ENCODE assay signal across 12 mouse cellular contexts in genomic region chr8:91304481-91305386, GRCm38 (mm10). TPM values are rescaled to one million over a fixed set of nuclear protein-coding genes. Genes with fewer than 3 reads are reported as not detected.
A peak's percentile ranks its signal among the peaks of the same experiment; 100 is the strongest.
DNase-seq lines count a peak whose midpoint lies in the region; ATAC-seq and TF ChIP-seq lines count a peak whose summit lies in the region.
"Had no signal": no experiment of that assay in that cellular context is flagged by ENCODE, and none has a peak within 500 bp of the region (broad histone marks: within the 10 kb centered on the region; RNA-seq: fewer than 3 reads in every experiment).

No protein-coding gene starts in this region.

- peak; percentile 60 for TF ChIP-seq CTCF in gastrocnemius, adult 2 months (IDR thresholded peaks at IDR 0.05)
- TF ChIP-seq CTCF in lung, embryonic 14.5 days (IDR thresholded peaks at IDR 0.05; ENCODE audit: low read depth) = peak; percentile 43

- DNase-seq in gastrocnemius, adult 2 months = peak; percentile 38
- DNase-seq in gastrocnemius, adult 18-20 months (ENCODE audit: low spot score) = no peak
- DNase-seq in lung, embryonic 14.5 days = peak; percentile 56
- DNase-seq in lung, adult 18-20 months = no peak
- DNase-seq in embryonic facial prominence, embryonic 10.5 days (ENCODE audit: low spot score) = peak; percentile 50
- DNase-seq in layer of hippocampus, adult 11-12 months (ENCODE audit: low spot score) = no peak
- DNase-seq: adrenal gland, postnatal 25 days; cerebellum, adult 18-20 months; heart, postnatal 4 days had no signal

- ATAC-seq in lung, embryonic 14.5 days (ENCODE audit: insufficient read depth) = no peak
- ATAC-seq in limb, embryonic 15.5 days (ENCODE audit: insufficient number of reproducible peaks, low FRiP score, low TSS enrichment, low read depth) = no peak; the same call in 1 of the 2 replicates
- no peak for ATAC-seq in granulocyte monocyte progenitor cell, adult 5-6 weeks (replicated peaks; ENCODE audit: poor library complexity, severe bottlenecking)

- H3K4me2 ChIP-seq in lung, embryonic 14.5 days = no peak overlapping the region
- H3K4me2 ChIP-seq in limb, embryonic 15.5 days = no peak overlapping the region
- H3K4me2 ChIP-seq: neural tube, embryonic 12.5 days had no signal

- no peaks in the 10 kb centered on the region for H3K27me3 ChIP-seq in lung, embryonic 14.5 days (ENCODE audit: insufficient read depth, low read length)
- no peaks in the 10 kb centered on the region for H3K27me3 ChIP-seq in embryonic facial prominence, embryonic 10.5 days (replicated peaks; ENCODE audit: low read depth, poor library complexity, severe bottlenecking)
- H3K27me3 ChIP-seq in limb, embryonic 15.5 days = no peaks in the 10 kb centered on the region
- H3K27me3 ChIP-seq: neural tube, embryonic 12.5 days had no signal

- peaks cover 14% of the 10 kb centered on the region; the same call in 1 of the 2 replicates for H3K36me3 ChIP-seq in lung, embryonic 14.5 days (ENCODE audit: insufficient read depth)
- peaks cover 35% of the 10 kb centered on the region for H3K36me3 ChIP-seq in embryonic facial prominence, embryonic 10.5 days (replicated peaks)
- peaks cover 11% of the 10 kb centered on the region for H3K36me3 ChIP-seq in limb, embryonic 15.5 days

- no peak overlapping the region for H3K27ac ChIP-seq in gastrocnemius, adult 2 months
- H3K27ac ChIP-seq in lung, embryonic 14.5 days (ENCODE audit: low read depth) = no peak overlapping the region
- 0 out of 2 replicates have a peak overlapping the region, but pooled peaks have one; percentile 24 for H3K27ac ChIP-seq in embryonic facial prominence, embryonic 10.5 days (replicated peaks)
- peak overlapping the region; percentile 65 for H3K27ac ChIP-seq in limb, embryonic 15.5 days
- H3K27ac ChIP-seq: neural tube, embryonic 12.5 days had no signal

- intact Hi-C loops in gastrocnemius, adult 2 months (cut with DNase I) = loop anchor here (5.0 to 10.0 kb wide), 2 partner anchors 180 to 228 kb away; no protein-coding TSS in a partner anchor

- H3K4me3 ChIP-seq in gastrocnemius, adult 2 months = no peak overlapping the region
- no peak overlapping the region for H3K4me3 ChIP-seq in lung, embryonic 14.5 days (ENCODE audit: low read depth, low read length)
- H3K4me3 ChIP-seq in embryonic facial prominence, embryonic 10.5 days = no peak overlapping the region
- H3K4me3 ChIP-seq in limb, embryonic 15.5 days = no peak overlapping the region
- H3K4me3 ChIP-seq: neural tube, embryonic 12.5 days had no signal

- no peaks in the 10 kb centered on the region for H3K9me3 ChIP-seq in lung, embryonic 14.5 days (ENCODE audit: low read depth, low read length)
- no peaks in the 10 kb centered on the region for H3K9me3 ChIP-seq in embryonic facial prominence, embryonic 10.5 days
- H3K9me3 ChIP-seq in limb, embryonic 15.5 days = no peaks in the 10 kb centered on the region
- H3K9me3 ChIP-seq: neural tube, embryonic 12.5 days had no signal

- 61% methylated on average over 17 of the region's 17 CpGs for WGBS in lung, embryonic 14.5 days
- WGBS in embryonic facial prominence, embryonic 10.5 days = 73% methylated on average over 17 of the region's 17 CpGs
- WGBS in limb, embryonic 15.5 days = 19% methylated on average over 17 of the region's 17 CpGs

- no peak overlapping the region for H3K9ac ChIP-seq in lung, embryonic 14.5 days
- no peak overlapping the region for H3K9ac ChIP-seq in limb, embryonic 15.5 days
- H3K9ac ChIP-seq: neural tube, embryonic 12.5 days had no signal

- no peaks in the 10 kb centered on the region for H3K4me1 ChIP-seq in lung, embryonic 14.5 days (ENCODE audit: insufficient read depth)
- no peaks in the 10 kb centered on the region for H3K4me1 ChIP-seq in embryonic facial prominence, embryonic 10.5 days
- H3K4me1 ChIP-seq in limb, embryonic 15.5 days = peaks cover 7% of the 10 kb centered on the region; the same call in 1 of the 2 replicates
- H3K4me1 ChIP-seq: neural tube, embryonic 12.5 days had no signal

RNA-seq across cellular contexts. Expression of gene Rpgrip1l, which starts 8.3 kb away (rescaled TPM):
- 1 to 10 TPM; 2.0 to 2.3 TPM for total RNA-seq in gastrocnemius, adult 2 months (2021)
- 1 to 10 TPM; 1.8 to 4.6 TPM for total RNA-seq in gastrocnemius, adult 18-20 months (2021)
- polyA plus RNA-seq in lung, embryonic 14.5 days (2014; fragmentation: Nextera tagmentation; extraction: Ambion mirVana) = 10.4 and 11.6 TPM in 2 replicates
- 11.1 and 11.3 TPM in 2 replicates for polyA plus RNA-seq in embryonic facial prominence, embryonic 10.5 days (2016; fragmentation: Nextera tagmentation; extraction: Ambion mirVana)
- 14.9 and 15.1 TPM in 2 replicates for polyA plus RNA-seq in limb, embryonic 15.5 days (2015; fragmentation: Nextera tagmentation; extraction: Ambion mirVana)
- total RNA-seq in granulocyte monocyte progenitor cell, adult 5-6 weeks (2014; fragmentation: Nextera tagmentation) = 8.7 and 11.9 TPM in 2 replicates
- 7.6 and 12.5 TPM in 2 replicates for total RNA-seq in granulocyte monocyte progenitor cell, adult 5-6 weeks (2017)

RNA-seq across cellular contexts. Expression of gene Fto, which starts 8.6 kb away (rescaled TPM):
- total RNA-seq in gastrocnemius, adult 2 months (2021) = 10 to 100 TPM; 81.7 to 85.5 TPM
- total RNA-seq in gastrocnemius, adult 18-20 months (2021) = 10 to 100 TPM; 81.2 to 87.6 TPM
- 104 and 109 TPM in 2 replicates for polyA plus RNA-seq in lung, embryonic 14.5 days (2014; fragmentation: Nextera tagmentation; extraction: Ambion mirVana)
- polyA plus RNA-seq in embryonic facial prominence, embryonic 10.5 days (2016; fragmentation: Nextera tagmentation; extraction: Ambion mirVana) = 95.3 and 98.3 TPM in 2 replicates
- polyA plus RNA-seq in limb, embryonic 15.5 days (2015; fragmentation: Nextera tagmentation; extraction: Ambion mirVana) = 97.1 and 104 TPM in 2 replicates
- 48.1 and 61.5 TPM in 2 replicates for total RNA-seq in granulocyte monocyte progenitor cell, adult 5-6 weeks (2014; fragmentation: Nextera tagmentation)
- total RNA-seq in granulocyte monocyte progenitor cell, adult 5-6 weeks (2017) = 25.1 and 31.4 TPM in 2 replicates

Comparison
In these comparisons a context has a peak if more than half of its experiments do, and no peak if none do; other contexts are left out.
1. DNase-seq: peak in gastrocnemius, adult 2 months (single experiment), lung, embryonic 14.5 days (single experiment) and embryonic facial prominence, embryonic 10.5 days (single experiment); none in gastrocnemius, adult 18-20 months (single experiment), lung, adult 18-20 months (0 of 2) and layer of hippocampus, adult 11-12 months (single experiment).
2. H3K27ac ChIP-seq: peak in embryonic facial prominence, embryonic 10.5 days (single experiment) and limb, embryonic 15.5 days (single experiment); none in gastrocnemius, adult 2 months (single experiment) and lung, embryonic 14.5 days (single experiment).